Mouse (Mus musculus) hindbrain, postnatal 0 days (tissue): ENCODE measurements around the gene Arid1b. TPM values are rescaled to one million over a fixed set of nuclear protein-coding genes. Genes with fewer than 3 reads are reported as not detected.

Experiments used
- ATAC-seq: fragments of 200-750 bp; cut with Nextera tagmentation; 2 replicates; pipeline ENCODE4 v1.8.0; 2017; ENCODE audit warnings: mild to moderate bottlenecking, moderate TSS enrichment, moderate library complexity
- DNase-seq: peaks from one replicate; pipeline ENCODE4 v3.0.0-alpha.2; 2015; ENCODE audit warnings: low spot score
- H3K27ac ChIP-seq: fragments of 300-500 bp; sonication (generic); 2 replicates; pipeline ENCODE4 v1.5.1; 2014; ENCODE audit warnings: mild to moderate bottlenecking
- H3K27me3 ChIP-seq: fragments of 300-500 bp; sonication (generic); 2 replicates; pipeline ENCODE4 v1.6.1; 2014; ENCODE audit warnings: low read length, mixed read lengths; ENCODE audit not compliant: insufficient read depth
- H3K36me3 ChIP-seq: fragments of 300-500 bp; sonication (generic); 2 replicates; pipeline ENCODE4 v1.6.1; 2014; ENCODE audit warnings: low read length, mixed read lengths; ENCODE audit not compliant: insufficient read depth
- H3K4me1 ChIP-seq: fragments of 300-500 bp; sonication (generic); 2 replicates; pipeline ENCODE4 v1.6.1; 2014; ENCODE audit warnings: antibody characterized with exemption, low read length, mixed read lengths; ENCODE audit not compliant: insufficient read depth
- H3K4me2 ChIP-seq: fragments of 300-500 bp; sonication (generic); 2 replicates; pipeline ENCODE4 v1.6.1; 2014; ENCODE audit warnings: low read depth, mild to moderate bottlenecking, low read length, moderate library complexity, mixed read lengths
- H3K4me3 ChIP-seq: fragments of 300-500 bp; sonication (generic); 2 replicates; pipeline ENCODE4 v1.5.1; 2014; ENCODE audit warnings: low read length
- H3K9ac ChIP-seq: fragments of 300-500 bp; sonication (generic); replicated peaks from 2 replicates; pipeline ENCODE4 v1.6.1; 2014; ENCODE audit warnings: mild to moderate bottlenecking, low read length, moderate library complexity, mixed read lengths
- H3K9me3 ChIP-seq: fragments of 300-500 bp; sonication (generic); 2 replicates; pipeline ENCODE4 v1.6.1; 2016; ENCODE audit warnings: low read length, mixed read lengths
- CTCF ChIP-seq: IDR thresholded peaks from 2 replicates; pipeline ENCODE4 v1.5.1; 2016; ENCODE audit warnings: antibody characterized with exemption, control low read depth, low read depth
- WGBS: fragments of 180-500 bp; shearing (Covaris S2); extraction: QIAGEN DNeasy Blood & Tissue Kit; methylation state at CpG from one replicate; pipeline ENCODE4 v1.1.7; 2014; 5-methylcytosine and 5-hydroxymethylcytosine counted together
- polyA plus RNA-seq: library from polyadenylated mRNA; unstranded; fragments of >200 nt; fragmentation: Nextera tagmentation; extraction: Ambion mirVana; gene quantifications from 2 replicates; pipeline ENCODE4 v1.2.1, GENCODE M21; 2015
- total RNA-seq: library from RNA; depleted of rRNA; stranded (reverse); fragments of >200 nt; gene quantifications from 2 replicates; pipeline ENCODE4 v1.2.3, GENCODE M21; 2014

Arid1b gene
- total and polyA plus RNA-seq, 2 experiments from 2014 or later: 10.5 to 62.5 TPM

- Histone ChIP-seq H3K36me3 (peaks cover 13% of the 10 kb centered on the region; the same call in 1 of the 2 replicates), H3K27me3 (no peaks in the 10 kb centered on the region), H3K4me1 (peaks cover 13% of the 10 kb centered on the region), H3K9ac (no peak overlapping the region), H3K27ac (no peak overlapping the region), H3K4me3 (no peak overlapping the region), H3K9me3 (no peaks in the 10 kb centered on the region), H3K4me2 (no peak overlapping the region)
- WGBS: 74% methylated on average over 10 of the region's 10 CpGs
- TF ChIP-seq CTCF: no peak
- no peak for DNase-seq
- no peak for ATAC-seq
Measured at GRCm38 (mm10) chr17:5305783-5306477, 311.8 kb downstream of the Arid1b start.

GRCm38 (mm10) chr17:5309930-5310329 is 315.8 kb downstream of the Arid1b start:
- no peak overlapping the region for H3K4me2 ChIP-seq
- ATAC-seq: 0 out of 2 replicates have a peak, but pooled peaks have one; percentile 49
- TF ChIP-seq CTCF: 0 out of 2 replicates have a peak, but pooled peaks have one; percentile 2
- DNase-seq: no peak
- WGBS: 16% methylated on average over 5 of the region's 5 CpGs
- peaks cover 13% of the 10 kb centered on the region for H3K36me3 ChIP-seq
- H3K4me1 ChIP-seq: peaks cover 15% of the 10 kb centered on the region
- 0 out of 2 replicates have a peak overlapping the region, but pooled peaks have one; percentile 22 for H3K27ac ChIP-seq
- no peaks in the 10 kb centered on the region for H3K27me3 ChIP-seq
- H3K9ac ChIP-seq: no peak overlapping the region
- no peak overlapping the region for H3K4me3 ChIP-seq
- no peaks in the 10 kb centered on the region for H3K9me3 ChIP-seq

DNA sequence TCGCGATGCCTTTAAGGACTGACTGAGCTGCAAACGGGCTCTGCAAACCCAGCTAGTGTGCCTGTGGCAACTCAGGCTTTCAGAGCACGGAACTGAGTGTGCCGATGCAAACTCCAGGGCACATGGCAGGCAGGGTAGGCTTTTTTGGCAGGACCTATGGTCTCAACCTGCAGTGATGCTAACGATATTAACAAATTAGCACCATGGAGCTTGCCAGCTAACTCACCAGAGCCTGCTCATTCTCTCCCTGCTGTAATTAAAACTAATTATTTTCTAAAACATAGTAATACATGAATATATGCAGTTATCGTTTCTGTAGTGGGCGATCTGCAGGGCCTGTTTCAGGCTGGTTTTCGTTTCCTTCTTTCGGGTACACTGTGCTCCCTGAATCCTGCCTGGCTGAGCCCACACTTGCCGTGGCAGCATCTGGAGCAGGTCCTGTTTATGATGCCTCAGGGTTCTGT is 316.3 kb downstream of the Arid1b start:
- Histone ChIP-seq H3K9me3 (no peaks in the 10 kb centered on the region), H3K27ac (peak overlapping the region; percentile 34), H3K4me2 (0 out of 2 replicates have a peak overlapping the region, but pooled peaks have one; percentile 5), H3K4me3 (no peak overlapping the region), H3K36me3 (peaks cover 13% of the 10 kb centered on the region), H3K27me3 (no peaks in the 10 kb centered on the region), H3K4me1 (peaks cover 15% of the 10 kb centered on the region), H3K9ac (no peak overlapping the region)
- DNase-seq: peak; percentile 54
- ATAC-seq: 0 out of 2 replicates have a peak, but pooled peaks have one; percentile 44
- no peak for TF ChIP-seq CTCF
- WGBS: 49% methylated on average over 11 of the region's 11 CpGs

DNA sequence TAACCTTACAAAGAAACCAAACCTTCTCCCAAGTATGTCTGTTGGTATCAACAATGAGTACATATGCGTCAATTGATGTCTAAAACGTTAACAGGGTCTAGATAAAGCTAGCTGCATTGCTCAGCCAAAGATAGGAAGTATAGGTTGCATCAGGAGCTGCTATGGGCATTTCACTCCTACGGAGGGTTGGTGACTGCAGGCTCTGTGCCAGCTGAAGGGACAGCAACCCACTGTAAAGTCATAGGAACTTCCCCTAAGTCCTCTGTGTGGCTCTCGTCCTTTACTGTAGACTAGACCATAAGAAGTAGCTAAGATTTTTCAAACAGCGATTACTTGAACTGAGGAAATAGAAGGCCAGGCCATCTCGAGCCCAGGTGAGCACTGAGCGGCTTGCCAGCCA is 316.9 kb downstream of the Arid1b start:
- H3K4me1 ChIP-seq: peaks cover 15% of the 10 kb centered on the region
- no peaks in the 10 kb centered on the region for H3K9me3 ChIP-seq
- no peak overlapping the region for H3K9ac ChIP-seq
- H3K27me3 ChIP-seq: no peaks in the 10 kb centered on the region
- H3K36me3 ChIP-seq: peaks cover 9% of the 10 kb centered on the region
- no peak for ATAC-seq
- no peak for DNase-seq
- H3K4me3 ChIP-seq: no peak overlapping the region
- 80% methylated on average over 7 of the region's 7 CpGs for WGBS
- TF ChIP-seq CTCF: no peak
- H3K27ac ChIP-seq: no peak overlapping the region
- H3K4me2 ChIP-seq: no peak overlapping the region

- H3K4me1 ChIP-seq: peaks cover 15% of the 10 kb centered on the region
- H3K27me3 ChIP-seq: no peaks in the 10 kb centered on the region
- H3K36me3 ChIP-seq: peaks cover 10% of the 10 kb centered on the region
- no peak overlapping the region for H3K27ac ChIP-seq
- no peak for TF ChIP-seq CTCF
- WGBS: 64% methylated on average over 5 of the region's 5 CpGs
- H3K4me3 ChIP-seq: no peak overlapping the region
- no peak for ATAC-seq
- no peak for DNase-seq
- H3K9ac ChIP-seq: no peak overlapping the region
- H3K4me2 ChIP-seq: no peak overlapping the region
- no peaks in the 10 kb centered on the region for H3K9me3 ChIP-seq
Measured at GRCm38 (mm10) chr17:5312307-5312706, 318.2 kb downstream of the Arid1b start.

DNA sequence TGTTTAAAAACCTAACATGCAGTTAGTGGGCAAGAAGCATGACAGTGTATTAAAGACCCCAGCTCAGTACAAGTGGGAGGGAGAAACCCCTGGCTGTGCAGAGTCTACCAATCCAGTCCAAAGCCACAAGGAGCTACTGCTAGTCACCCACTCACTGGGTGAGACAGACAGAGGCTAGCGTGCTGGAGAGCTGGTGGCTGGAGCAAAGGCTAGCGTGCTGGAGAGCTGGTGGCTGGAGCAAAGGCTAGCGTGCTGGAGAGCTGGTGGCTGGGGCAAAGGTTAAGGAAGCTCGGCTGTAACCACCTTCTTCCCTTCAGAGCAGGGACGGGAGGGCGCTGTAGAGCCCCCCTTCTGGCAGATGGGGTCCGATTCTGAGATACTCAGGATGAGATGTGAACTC is 320.6 kb downstream of the Arid1b start:
- Histone ChIP-seq H3K9ac (no peak overlapping the region), H3K27me3 (no peaks in the 10 kb centered on the region), H3K4me1 (peaks cover 15% of the 10 kb centered on the region), H3K9me3 (no peaks in the 10 kb centered on the region), H3K4me3 (no peak overlapping the region), H3K27ac (no peak overlapping the region), H3K4me2 (no peak overlapping the region), H3K36me3 (peaks cover 17% of the 10 kb centered on the region)
- no peak for DNase-seq
- no peak for TF ChIP-seq CTCF
- WGBS: 61% methylated on average over 7 of the region's 7 CpGs
- no peak for ATAC-seq

GRCm38 (mm10) chr17:5316489-5316888 is 322.4 kb downstream of the Arid1b start:
- no peaks in the 10 kb centered on the region for H3K27me3 ChIP-seq
- peaks cover 17% of the 10 kb centered on the region for H3K36me3 ChIP-seq
- no peaks in the 10 kb centered on the region for H3K4me1 ChIP-seq
- 83% methylated on average over 7 of the region's 7 CpGs for WGBS
- peak; percentile 43 for TF ChIP-seq CTCF
- DNase-seq (no peak), ATAC-seq (no peak)
- no peak overlapping the region for H3K27ac ChIP-seq
- no peak overlapping the region for H3K9ac ChIP-seq
- H3K4me3 ChIP-seq: no peak overlapping the region
- H3K4me2 ChIP-seq: no peak overlapping the region
- H3K9me3 ChIP-seq: no peaks in the 10 kb centered on the region
